11 mouse cellular contexts compared by ENCODE assay signal in genomic region chr4:152295916-152296315, GRCm38 (mm10). TPM values are rescaled to one million over a fixed set of nuclear protein-coding genes. Genes with fewer than 3 reads are reported as not detected.
DNase-seq lines count a peak whose midpoint lies in the region; ATAC-seq and TF ChIP-seq lines count a peak whose summit lies in the region.
"Had no signal": no experiment of that assay in that cellular context is flagged by ENCODE, and none has a peak within 500 bp of the region (broad histone marks: within the 10 kb centered on the region; RNA-seq: fewer than 3 reads in every experiment).

No protein-coding gene starts in this region.

- intact Hi-C loops in left cerebral cortex, postnatal 4 days (cut with DNase I), result no loop called here

- peak overlapping the region; percentile 82 for H3K27ac ChIP-seq in heart, embryonic 13.5 days (replicated peaks)
- peak overlapping the region; percentile 45 for H3K27ac ChIP-seq in liver, embryonic 16.5 days (ENCODE audit: low read length)
- H3K27ac ChIP-seq in hindbrain, embryonic 13.5 days, result no peak overlapping the region

- peaks cover 32% of the 10 kb centered on the region for H3K27me3 ChIP-seq in heart, embryonic 13.5 days (replicated peaks)
- peaks cover 23% of the 10 kb centered on the region for H3K27me3 ChIP-seq in C2C12 (ENCODE audit: control insufficient read depth, insufficient read depth, insufficient read length)
- H3K27me3 ChIP-seq in liver, embryonic 16.5 days (ENCODE audit: control insufficient read depth, insufficient read depth, low read depth, low read length), result peaks cover 32% of the 10 kb centered on the region
- peaks cover 60% of the 10 kb centered on the region for H3K27me3 ChIP-seq in hindbrain, embryonic 13.5 days

- H3K4me1 ChIP-seq in heart, embryonic 13.5 days, result peaks cover 32% of the 10 kb centered on the region
- peaks cover 22% of the 10 kb centered on the region for H3K4me1 ChIP-seq in liver, embryonic 16.5 days (ENCODE audit: control insufficient read depth, low read depth, low read length)
- H3K4me1 ChIP-seq in hindbrain, embryonic 13.5 days (replicated peaks), result peaks cover 56% of the 10 kb centered on the region

- no peak overlapping the region for H3K4me3 ChIP-seq in heart, embryonic 13.5 days
- no peak overlapping the region for H3K4me3 ChIP-seq in C2C12 (ENCODE audit: insufficient read depth, poor library complexity, severe bottlenecking)
- H3K4me3 ChIP-seq in liver, embryonic 16.5 days (ENCODE audit: low read depth, low read length), result peak overlapping the region; percentile 32
- no peak overlapping the region for H3K4me3 ChIP-seq in hindbrain, embryonic 13.5 days

- H3K79me3 ChIP-seq in C2C12 (ENCODE audit: low read depth), result peaks cover 13% of the 10 kb centered on the region

- no peak for DNase-seq in heart, adult 8-10 months (ENCODE audit: low spot score)
- DNase-seq in c-Kit-negative CD71-positive TER-119-positive erythroid progenitor cells, embryonic 14.5 days (ENCODE audit: low read depth, low spot score), result peak; percentile 29
- DNase-seq in left cerebral cortex, postnatal 4 days, result no peak
- no peak for DNase-seq in cerebellum, adult 11 months
- DNase-seq: right cerebral cortex, adult 18-20 months had no signal

- ATAC-seq in heart, embryonic 13.5 days (ENCODE audit: extremely low read depth, insufficient number of reproducible peaks, low FRiP score, low TSS enrichment), result no peak
- no peak for ATAC-seq in liver, embryonic 16.5 days (ENCODE audit: low read depth)
- no peak for ATAC-seq in hindbrain, embryonic 13.5 days (ENCODE audit: low FRiP score)

- peak overlapping the region; percentile 2; the same call in 1 of the 2 replicates for H3K9ac ChIP-seq in heart, embryonic 13.5 days
- peak overlapping the region; percentile 33 for H3K9ac ChIP-seq in liver, embryonic 16.5 days (ENCODE audit: low read depth, low read length)
- H3K9ac ChIP-seq in hindbrain, embryonic 13.5 days, result no peak overlapping the region

- peaks cover 26% of the 10 kb centered on the region for H3K79me2 ChIP-seq in C2C12 (ENCODE audit: control insufficient read depth, insufficient read depth)

- H3K36me3 ChIP-seq in heart, embryonic 13.5 days, result peaks cover 17% of the 10 kb centered on the region
- peaks cover 18% of the 10 kb centered on the region for H3K36me3 ChIP-seq in C2C12 (ENCODE audit: control insufficient read depth, insufficient read depth)
- peaks cover 3% of the 10 kb centered on the region; the same call in 1 of the 2 replicates for H3K36me3 ChIP-seq in liver, embryonic 16.5 days (ENCODE audit: control insufficient read depth, insufficient read depth)
- peaks cover 14% of the 10 kb centered on the region for H3K36me3 ChIP-seq in hindbrain, embryonic 13.5 days

- H3ac ChIP-seq in C2C12 (ENCODE audit: control insufficient read depth, insufficient read length, low read depth), result peak overlapping the region; percentile 16

- H3K4me2 ChIP-seq in heart, embryonic 13.5 days, result peak overlapping the region; percentile 93
- H3K4me2 ChIP-seq in liver, embryonic 16.5 days (ENCODE audit: low read depth, low read length), result peak overlapping the region; percentile 70
- H3K4me2 ChIP-seq in hindbrain, embryonic 13.5 days, result no peak overlapping the region

- TF ChIP-seq CTCF in C2C12 (IDR thresholded peaks at IDR 0.05; ENCODE audit: control insufficient read depth, insufficient read depth, insufficient read length), result no peak

- H3K9me3 ChIP-seq in heart, embryonic 13.5 days, result no peaks in the 10 kb centered on the region
- H3K9me3 ChIP-seq in liver, embryonic 16.5 days (replicated peaks; ENCODE audit: control insufficient read depth, low read length), result no peaks in the 10 kb centered on the region
- no peaks in the 10 kb centered on the region for H3K9me3 ChIP-seq in hindbrain, embryonic 13.5 days

- 32% methylated on average over 4 of the region's 4 CpGs for WGBS in heart, embryonic 13.5 days
- 10% methylated on average over 4 of the region's 4 CpGs for WGBS in liver, embryonic 16.5 days (ENCODE audit: insufficient replicate concordance)
- WGBS in hindbrain, embryonic 13.5 days, result 51% methylated on average over 4 of the region's 4 CpGs

TF ChIP-seq in C2C12, 6 proteins besides CTCF, POLR2A, EP300 and RAD21:
- TF ChIP-seq MYOD1 (IDR thresholded peaks at IDR 0.05; ENCODE audit: control insufficient read depth, insufficient read length, low read depth), result no peak
- TF ChIP-seq USF1 (IDR thresholded peaks at IDR 0.05; ENCODE audit: low read depth), result no peak
- no peak for TF ChIP-seq CEBPB (IDR thresholded peaks at IDR 0.05; ENCODE audit: low read depth)
- TF ChIP-seq MAX (IDR thresholded peaks at IDR 0.05), result no peak
- no peak for TF ChIP-seq MYOG (IDR thresholded peaks at IDR 0.05; ENCODE audit: control insufficient read depth, extremely low read depth, insufficient read length)
- TF ChIP-seq FOSL1 (IDR thresholded peaks at IDR 0.05; ENCODE audit: insufficient read depth, low read length, poor library complexity, severe bottlenecking), result no peak

RNA-seq across cellular contexts. Expression of gene Icmt, which starts 1.1 kb away (rescaled TPM):
- polyA plus RNA-seq in heart, embryonic 13.5 days (2015; fragmentation: Nextera tagmentation; extraction: Ambion mirVana), result 16.8 and 19.7 TPM in 2 replicates
- total RNA-seq in heart, adult 8-10 months (2022), result 10 to 100 TPM; 25.2 to 36.4 (median 30.6) TPM
- polyA plus RNA-seq in C2C12 (2012; fragmentation: generic; extraction: Trizol), result 34.1 TPM
- 5.9 and 6.5 TPM in 2 replicates for polyA plus RNA-seq in liver, embryonic 16.5 days (2015; fragmentation: Nextera tagmentation; extraction: Ambion mirVana)
- total RNA-seq in left cerebral cortex, postnatal 4 days (2021), result 10 to 100 TPM; 22.8 to 23.4 TPM
- polyA plus RNA-seq in hindbrain, embryonic 13.5 days (2015; fragmentation: Nextera tagmentation; extraction: Ambion mirVana), result 17.2 and 18.4 TPM in 2 replicates

RNA-seq across cellular contexts. Expression of gene Hes3, which starts 4.5 kb away (rescaled TPM):
- polyA plus RNA-seq in heart, embryonic 13.5 days (2015; fragmentation: Nextera tagmentation; extraction: Ambion mirVana), result not detected in 2 replicates
- total RNA-seq in heart, adult 8-10 months (2022), result not detected
- polyA plus RNA-seq in C2C12 (2012; fragmentation: generic; extraction: Trizol), result not detected
- not detected in 2 replicates for polyA plus RNA-seq in liver, embryonic 16.5 days (2015; fragmentation: Nextera tagmentation; extraction: Ambion mirVana)
- under 1 TPM in 1 of 2 experiments, not detected in 1; 0.20 TPM for total RNA-seq in left cerebral cortex, postnatal 4 days (2021)
- 0.38 and 0.79 TPM in 2 replicates for polyA plus RNA-seq in hindbrain, embryonic 13.5 days (2015; fragmentation: Nextera tagmentation; extraction: Ambion mirVana)
- total RNA-seq: layer of hippocampus, adult 2 months had no signal
- polyA plus RNA-seq: gonadal fat pad, adult 2 months had no signal

RNA-seq across cellular contexts. Expression of gene Gpr153, which starts 21.9 kb away (rescaled TPM):
- 9.2 and 9.6 TPM in 2 replicates for polyA plus RNA-seq in heart, embryonic 13.5 days (2015; fragmentation: Nextera tagmentation; extraction: Ambion mirVana)
- 10 to 100 TPM in 2 of 4 experiments, 1 to 10 TPM in 2; 5.6 to 11.9 (median 9.8) TPM for total RNA-seq in heart, adult 8-10 months (2022)
- 5.4 TPM for polyA plus RNA-seq in C2C12 (2012; fragmentation: generic; extraction: Trizol)
- 0.34 and 0.59 TPM in 2 replicates for polyA plus RNA-seq in liver, embryonic 16.5 days (2015; fragmentation: Nextera tagmentation; extraction: Ambion mirVana)
- total RNA-seq in left cerebral cortex, postnatal 4 days (2021), result 10 to 100 TPM; 28.6 to 31.1 TPM
- 9.0 and 9.3 TPM in 2 replicates for polyA plus RNA-seq in hindbrain, embryonic 13.5 days (2015; fragmentation: Nextera tagmentation; extraction: Ambion mirVana)

RNA-seq across cellular contexts. Expression of gene Rnf207, which starts 22.9 kb away (rescaled TPM):
- polyA plus RNA-seq in heart, embryonic 13.5 days (2015; fragmentation: Nextera tagmentation; extraction: Ambion mirVana), result 71.2 and 73.2 TPM in 2 replicates
- total RNA-seq in heart, adult 8-10 months (2022), result 10 to 100 TPM; 29.1 to 63.4 (median 46.1) TPM
- 0.23 TPM for polyA plus RNA-seq in C2C12 (2012; fragmentation: generic; extraction: Trizol)
- not detected in 2 replicates for polyA plus RNA-seq in liver, embryonic 16.5 days (2015; fragmentation: Nextera tagmentation; extraction: Ambion mirVana)
- 1 to 10 TPM; 3.0 to 3.8 TPM for total RNA-seq in left cerebral cortex, postnatal 4 days (2021)
- polyA plus RNA-seq in hindbrain, embryonic 13.5 days (2015; fragmentation: Nextera tagmentation; extraction: Ambion mirVana), result 5.2 and 7.7 TPM in 2 replicates

RNA-seq across cellular contexts. Expression of gene Rpl22, which starts 29.6 kb away (rescaled TPM):
- polyA plus RNA-seq in heart, embryonic 13.5 days (2015; fragmentation: Nextera tagmentation; extraction: Ambion mirVana), result 226 and 250 TPM in 2 replicates
- 100 to 1,000 TPM; 266 to 327 (median 276) TPM for total RNA-seq in heart, adult 8-10 months (2022)
- polyA plus RNA-seq in C2C12 (2012; fragmentation: generic; extraction: Trizol), result 1,836 TPM
- 161 and 209 TPM in 2 replicates for polyA plus RNA-seq in liver, embryonic 16.5 days (2015; fragmentation: Nextera tagmentation; extraction: Ambion mirVana)
- total RNA-seq in left cerebral cortex, postnatal 4 days (2021), result 100 to 1,000 TPM; 335 to 363 TPM
- 205 and 218 TPM in 2 replicates for polyA plus RNA-seq in hindbrain, embryonic 13.5 days (2015; fragmentation: Nextera tagmentation; extraction: Ambion mirVana)
